ENCODE assay signal across 18 mouse cellular contexts in genomic region chr13:104447470-104447869, GRCm38 (mm10).
"Had no signal": no experiment of that assay in that cellular context is flagged by ENCODE, and none has a peak within 500 bp of the region (broad histone marks: within the 10 kb centered on the region; RNA-seq: fewer than 3 reads in every experiment).

No protein-coding gene starts in this region.

- H3K4me3 ChIP-seq: lung, embryonic 15.5 days; megakaryocyte, embryonic 14.5 days; midbrain, embryonic 13.5 days; myocyte; neural tube, embryonic 13.5 days; neural tube, embryonic 15.5 days; stomach, embryonic 15.5 days had no signal

- DNase-seq: lung, adult 2 months; lung, postnatal 14 days; right cerebral cortex, postnatal 14 days; thymus, adult 2 months; thymus, postnatal 25 days; thymus, postnatal 4 days had no signal

- H3K27ac ChIP-seq: lung, embryonic 15.5 days; macrophage; midbrain, embryonic 13.5 days; neural tube, embryonic 13.5 days; neural tube, embryonic 15.5 days; stomach, embryonic 15.5 days; stomach, postnatal 0 days had no signal

- ATAC-seq: lung, postnatal 0 days; midbrain, embryonic 13.5 days; midbrain, embryonic 16.5 days had no signal

- H3K27me3 ChIP-seq: lung, embryonic 15.5 days; megakaryocyte, embryonic 14.5 days; midbrain, embryonic 13.5 days; neural tube, embryonic 13.5 days; neural tube, embryonic 15.5 days; stomach, embryonic 15.5 days had no signal

- H3K9me3 ChIP-seq: lung, embryonic 15.5 days; megakaryocyte, embryonic 14.5 days; midbrain, embryonic 13.5 days; neural tube, embryonic 13.5 days; neural tube, embryonic 15.5 days; stomach, embryonic 15.5 days had no signal

- H3K36me3 ChIP-seq: neural tube, embryonic 13.5 days; neural tube, embryonic 15.5 days had no signal

- H3K4me2 ChIP-seq: lung, embryonic 15.5 days; midbrain, embryonic 11.5 days; midbrain, embryonic 13.5 days; neural tube, embryonic 13.5 days; neural tube, embryonic 15.5 days; stomach, embryonic 15.5 days had no signal

- H3K4me1 ChIP-seq: lung, embryonic 15.5 days; midbrain, embryonic 13.5 days; neural tube, embryonic 13.5 days; neural tube, embryonic 15.5 days; stomach, embryonic 15.5 days had no signal

- H3K9ac ChIP-seq: lung, embryonic 15.5 days; midbrain, embryonic 13.5 days; neural tube, embryonic 13.5 days; neural tube, embryonic 15.5 days; stomach, embryonic 15.5 days had no signal
